Mouse (Mus musculus) kidney, postnatal 10 days (tissue): ENCODE results near the gene Kifc1.
"Not testable (repeated sequence)": the region's sequence is repeated elsewhere in the genome, so short reads cannot be mapped to it uniquely, and the experiment has no call there.

ENCODE experiments used
- DNase-seq: peaks from one replicate; pipeline ENCODE4 v3.0.0; 2021; ENCODE audit warnings: mixed read lengths

Kifc1 gene

GRCm38 (mm10) chr17:33918293-33919203, 28.1 kb upstream of the Kifc1 start:
- DNase-seq = peak; percentile 49

- no peak for DNase-seq
These were observed 27.3 kb upstream of the Kifc1 start for GRCm38 (mm10) chr17:33917656-33918292.

GRCm38 (mm10) chr17:33916847-33917655, 26.6 kb upstream of the Kifc1 start:
- DNase-seq = peak; percentile 42

- DNase-seq = no peak
These were observed 25.8 kb upstream of the Kifc1 start for GRCm38 (mm10) chr17:33916294-33916693.

GRCm38 (mm10) chr17:33915671-33916250, 25.3 kb upstream of the Kifc1 start, which contains the start of the genes Tapbp and Zbtb22:
Tapbp (plus strand) TSS chr17:33915899.
Zbtb22 (plus strand) TSS chr17:33915904.
- DNase-seq = peak; percentile 98

GRCm38 (mm10) chr17:33914969-33915391, 24.5 kb upstream of the Kifc1 start:
- no peak for DNase-seq

- DNase-seq = no peak
These were observed 23.4 kb upstream of the Kifc1 start for GRCm38 (mm10) chr17:33913905-33914304.

- DNase-seq = no peak
These were observed 22.8 kb upstream of the Kifc1 start for GRCm38 (mm10) chr17:33913264-33913663.

- peak; percentile 25 for DNase-seq
These were observed 21.5 kb upstream of the Kifc1 start for GRCm38 (mm10) chr17:33911813-33912414.

- DNase-seq = peak; percentile 23
These were observed 20.8 kb upstream of the Kifc1 start for GRCm38 (mm10) chr17:33911052-33911812.

- no peak for DNase-seq
These were observed 20.0 kb upstream of the Kifc1 start for GRCm38 (mm10) chr17:33910346-33911051.

- peak; percentile 66 for DNase-seq
These were observed 19.4 kb upstream of the Kifc1 start for GRCm38 (mm10) chr17:33909869-33910250.

GRCm38 (mm10) chr17:33909077-33909868, 18.8 kb upstream of the Kifc1 start, which contains the start of gene Daxx:
Daxx (plus strand) TSS chr17:33909414.
- peak; percentile 99 for DNase-seq

GRCm38 (mm10) chr17:33908331-33909076, 18.0 kb upstream of the Kifc1 start:
- DNase-seq = peak; percentile 72

- DNase-seq = not testable (repeated sequence)
These were observed 14.4 kb upstream of the Kifc1 start, which contains the start of gene Platr17 for GRCm38 (mm10) chr17:33904835-33905234. Platr17 (plus strand) TSS chr17:33905135.

- not testable (repeated sequence) for DNase-seq
These were observed 13.6 kb upstream of the Kifc1 start for GRCm38 (mm10) chr17:33903911-33904651.

GRCm38 (mm10) chr17:33902491-33902890, 12.0 kb upstream of the Kifc1 start:
- DNase-seq = no peak

GRCm38 (mm10) chr17:33902079-33902478, 11.6 kb upstream of the Kifc1 start:
- no peak for DNase-seq
